Mouse (Mus musculus) kidney, adult 2 months (tissue): Measurements from ENCODE around the gene Fbxl17.

Experiments
- CTCF ChIP-seq: fragments of 200-500 bp; conservative IDR thresholded peaks from 2 replicates; pipeline ENCODE4 v1.5.1; 2011; ENCODE audit warnings: low read depth, mild to moderate bottlenecking, control low read depth, low read length, moderate library complexity, mixed read lengths; ENCODE audit not compliant: insufficient read depth, insufficient read length
- POLR2A ChIP-seq: fragments of 200-500 bp; IDR thresholded peaks from one replicate; pipeline ENCODE4 v1.6.1; 2011; ENCODE audit warnings: low read depth, low read length, control low read depth

- no peak for TF ChIP-seq POLR2A
- no peak for TF ChIP-seq CTCF
Measured at GRCm38 (mm10) chr17:63366045-63366444, 133.8 kb downstream of the Fbxl17 start.
